Mouse (Mus musculus): ENCODE measurements at regions not wholly inside any gene's neighbourhood (a gene's known extent, or its start where the extent isn't known, plus 50 kb on each side); places are given as distances from the start of the nearest gene placed in this dataset.

- TF ChIP-seq USF1 (IDR thresholded peaks at IDR 0.05; ENCODE audit: low read depth, low read length) (no peak), ELF1 (IDR thresholded peaks at IDR 0.05; ENCODE audit: low read depth, low read length) (no peak)
Observed at GRCm38 (mm10) chr14:74464027-74464682, 176.5 kb upstream of the Htr2a start.

Measured in MEL (cell line).